Mouse (Mus musculus): ENCODE data around the gene Zfp882. TPM values are rescaled to one million over a fixed set of nuclear protein-coding genes. Genes with fewer than 3 reads are reported as not detected.
"Not testable (repeated sequence)": the region's sequence is repeated elsewhere in the genome, so short reads cannot be mapped to it uniquely, and the experiment has no call there.

Gene Zfp882
- polyA plus RNA-seq, 1 experiment from 2014 or later: 2.2 TPM

GRCm38 (mm10) chr8:71927779-71928178 is 19.4 kb downstream of the Zfp882 start:
- no peak for ATAC-seq

GRCm38 (mm10) chr8:71938037-71938436 is 29.6 kb downstream of the Zfp882 start:
- H3K9ac ChIP-seq (replicated peaks; ENCODE audit: low read depth); H3K9me3 ChIP-seq (ENCODE audit: low read length); H3K27me3 ChIP-seq (replicated peaks; ENCODE audit: insufficient read depth, low read length); DNase-seq (ENCODE audit: low spot score); H3K4me3 ChIP-seq (ENCODE audit: low read depth, low read length); H3K36me3 ChIP-seq (ENCODE audit: insufficient read depth, low read length); H3K4me1 ChIP-seq (ENCODE audit: insufficient read depth, low read depth, low read length); H3K27ac ChIP-seq (ENCODE audit: low read length); ATAC-seq; H3K4me2 ChIP-seq (replicated peaks; ENCODE audit: low read depth, low read length): not testable (repeated sequence)
- WGBS: 80% methylated on average over 2 of the region's 2 CpGs

More at GRCm38 (mm10) chr8:71927779-71928178, 19.4 kb downstream of the Zfp882 start:
- TF ChIP-seq EP300 (IDR thresholded peaks at IDR 0.05): no peak
- TF ChIP-seq CTCF (IDR thresholded peaks at IDR 0.05): no peak
- Histone ChIP-seq H3K9ac (replicated peaks; ENCODE audit: low read depth) (no peak overlapping the region), H3K4me3 (ENCODE audit: low read depth, low read length) (no peak overlapping the region), H3K27me3 (replicated peaks; ENCODE audit: insufficient read depth, low read length) (no peaks in the 10 kb centered on the region), H3K9me3 (ENCODE audit: low read length) (no peaks in the 10 kb centered on the region), H3K4me2 (replicated peaks; ENCODE audit: low read depth, low read length) (no peak overlapping the region), H3K4me1 (ENCODE audit: insufficient read depth, low read depth, low read length) (no peaks in the 10 kb centered on the region; the same call in 1 of the 2 replicates), H3K27ac (ENCODE audit: low read length) (no peak overlapping the region), H3K36me3 (ENCODE audit: insufficient read depth, low read length) (0 out of 2 replicates have a peak, but pooled peaks cover 3% of the 10 kb centered on the region)
- no peak for DNase-seq (ENCODE audit: low spot score)

GRCm38 (mm10) chr8:71940293-71941208 is 32.1 kb downstream of the Zfp882 start:
- DNase-seq (ENCODE audit: low spot score) (no peak), ATAC-seq (no peak)
- no peaks in the 10 kb centered on the region for H3K27me3 ChIP-seq (replicated peaks; ENCODE audit: insufficient read depth, low read length)
- no peaks in the 10 kb centered on the region for H3K4me1 ChIP-seq (ENCODE audit: insufficient read depth, low read depth, low read length)
- WGBS: 76% methylated on average over 2 of the region's 2 CpGs
- H3K36me3 ChIP-seq (ENCODE audit: insufficient read depth, low read length): no peaks in the 10 kb centered on the region
- TF ChIP-seq CTCF (IDR thresholded peaks at IDR 0.05) (no peak), EP300 (IDR thresholded peaks at IDR 0.05) (no peak)
- no peak overlapping the region for H3K27ac ChIP-seq (ENCODE audit: low read length)
- H3K9me3 ChIP-seq (ENCODE audit: low read length): no peaks in the 10 kb centered on the region
- no peak overlapping the region for H3K4me3 ChIP-seq (ENCODE audit: low read depth, low read length)
- no peak overlapping the region for H3K4me2 ChIP-seq (replicated peaks; ENCODE audit: low read depth, low read length)
- H3K9ac ChIP-seq (replicated peaks; ENCODE audit: low read depth): no peak overlapping the region

- ATAC-seq (no peak), DNase-seq (ENCODE audit: low spot score) (no peak)
- H3K27ac ChIP-seq (ENCODE audit: low read length): no peak overlapping the region
- no peak overlapping the region for H3K4me3 ChIP-seq (ENCODE audit: low read depth, low read length)
- no peaks in the 10 kb centered on the region for H3K9me3 ChIP-seq (ENCODE audit: low read length)
- WGBS: 78% methylated on average over 1 of the region's 1 CpGs
- H3K9ac ChIP-seq (replicated peaks; ENCODE audit: low read depth): no peak overlapping the region
- H3K4me2 ChIP-seq (replicated peaks; ENCODE audit: low read depth, low read length): no peak overlapping the region
- H3K36me3 ChIP-seq (ENCODE audit: insufficient read depth, low read length): no peaks in the 10 kb centered on the region
- H3K4me1 ChIP-seq (ENCODE audit: insufficient read depth, low read depth, low read length): no peaks in the 10 kb centered on the region
- no peaks in the 10 kb centered on the region for H3K27me3 ChIP-seq (replicated peaks; ENCODE audit: insufficient read depth, low read length)
- TF ChIP-seq EP300 (IDR thresholded peaks at IDR 0.05) (no peak), CTCF (IDR thresholded peaks at IDR 0.05) (no peak)
These were observed 33.4 kb downstream of the Zfp882 start for GRCm38 (mm10) chr8:71941776-71942175.

GRCm38 (mm10) chr8:71948624-71949023 is 40.2 kb downstream of the Zfp882 start:
- H3K9ac ChIP-seq (replicated peaks; ENCODE audit: low read depth): no peak overlapping the region
- no peak for DNase-seq (ENCODE audit: low spot score)
- no peak overlapping the region for H3K4me2 ChIP-seq (replicated peaks; ENCODE audit: low read depth, low read length)
- H3K27ac ChIP-seq (ENCODE audit: low read length): no peak overlapping the region
- TF ChIP-seq EP300 (IDR thresholded peaks at IDR 0.05) (no peak), CTCF (IDR thresholded peaks at IDR 0.05) (no peak)
- no peaks in the 10 kb centered on the region for H3K9me3 ChIP-seq (ENCODE audit: low read length)
- no peak overlapping the region for H3K4me3 ChIP-seq (ENCODE audit: low read depth, low read length)
- H3K27me3 ChIP-seq (replicated peaks; ENCODE audit: insufficient read depth, low read length): no peaks in the 10 kb centered on the region
- no peaks in the 10 kb centered on the region for H3K36me3 ChIP-seq (ENCODE audit: insufficient read depth, low read length)
- ATAC-seq: no peak
- peaks cover 11% of the 10 kb centered on the region for H3K4me1 ChIP-seq (ENCODE audit: insufficient read depth, low read depth, low read length)
- 84% methylated on average over 5 of the region's 5 CpGs for WGBS

- WGBS: 3% methylated on average over 34 of the region's 34 CpGs
- Histone ChIP-seq H3K27me3 (replicated peaks; ENCODE audit: insufficient read depth, low read length) (no peaks in the 10 kb centered on the region), H3K9ac (replicated peaks; ENCODE audit: low read depth) (peak within 1 kb of the TSS; percentile 64), H3K9me3 (ENCODE audit: low read length) (no peaks in the 10 kb centered on the region), H3K4me3 (ENCODE audit: low read depth, low read length) (peak within 1 kb of the TSS; percentile 67), H3K36me3 (ENCODE audit: insufficient read depth, low read length) (no peaks in the 10 kb centered on the region), H3K4me2 (replicated peaks; ENCODE audit: low read depth, low read length) (peak within 1 kb of the TSS; percentile 53), H3K27ac (ENCODE audit: low read length) (peak within 1 kb of the TSS; percentile 72), H3K4me1 (ENCODE audit: insufficient read depth, low read depth, low read length) (peaks cover 11% of the 10 kb centered on the region)
- DNase-seq (ENCODE audit: low spot score) (peak; percentile 97), ATAC-seq (peak; percentile 100)
- TF ChIP-seq CTCF (IDR thresholded peaks at IDR 0.05) (no peak), EP300 (IDR thresholded peaks at IDR 0.05) (no peak)
These were observed 42.2 kb downstream of the Zfp882 start, which contains the start of gene Zfp961 for GRCm38 (mm10) chr8:71950482-71951221. Gene Zfp961 (plus strand): TSS chr8:71951038.

All from lung, postnatal 0 days (tissue).